Mouse (Mus musculus) cortical plate, adult 2 months (tissue): Measurements from ENCODE around the gene Fbxw8.

ENCODE experiments used
- CTCF ChIP-seq: fragments of 200-500 bp; IDR thresholded peaks from 2 replicates; pipeline ENCODE4 v1.5.1; 2011; ENCODE audit warnings: mild to moderate bottlenecking, control low read depth, low read length; ENCODE audit not compliant: insufficient read depth; ENCODE audit errors: extremely low read depth
- POLR2A ChIP-seq: fragments of 200-500 bp; IDR thresholded peaks from 2 replicates; pipeline ENCODE4 v1.6.1; 2011; ENCODE audit warnings: mild to moderate bottlenecking, low read length, control low read depth; ENCODE audit not compliant: insufficient read depth; ENCODE audit errors: extremely low read depth

DNA sequence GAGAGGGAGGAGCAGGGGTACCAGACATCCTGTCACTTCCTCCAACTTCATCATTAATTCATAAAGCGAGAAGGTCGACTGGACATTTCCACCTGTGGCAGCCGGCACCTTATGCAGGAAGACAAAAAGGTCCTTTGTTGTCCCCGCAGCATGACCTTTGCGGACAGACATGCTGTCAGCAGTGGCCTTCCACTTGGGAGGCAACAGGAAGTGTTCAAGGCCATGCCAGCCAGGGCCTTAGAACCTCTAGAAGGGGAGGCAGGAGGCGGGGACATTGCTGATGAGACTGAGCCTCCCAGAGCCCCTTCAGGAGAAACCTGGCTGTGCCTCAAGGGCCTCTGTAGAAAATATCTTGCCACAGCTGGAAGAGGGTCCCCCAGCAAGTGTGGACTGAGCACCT is 121.5 kb downstream of the Fbxw8 start:
- TF ChIP-seq CTCF: no peak
- no peak for TF ChIP-seq POLR2A
